Mouse (Mus musculus) kidney, adult 18-20 months (tissue): ENCODE measurements at regions not wholly inside any gene's neighbourhood (a gene's known extent, or its start where the extent isn't known, plus 50 kb on each side); places are given as distances from the start of the nearest gene placed in this dataset.
"Not testable (repeated sequence)": the region's sequence is repeated elsewhere in the genome, so short reads cannot be mapped to it uniquely, and the experiment has no call there.

Experiments used
- DNase-seq: peaks from one replicate; pipeline ENCODE4 v3.0.0; 2021

DNA sequence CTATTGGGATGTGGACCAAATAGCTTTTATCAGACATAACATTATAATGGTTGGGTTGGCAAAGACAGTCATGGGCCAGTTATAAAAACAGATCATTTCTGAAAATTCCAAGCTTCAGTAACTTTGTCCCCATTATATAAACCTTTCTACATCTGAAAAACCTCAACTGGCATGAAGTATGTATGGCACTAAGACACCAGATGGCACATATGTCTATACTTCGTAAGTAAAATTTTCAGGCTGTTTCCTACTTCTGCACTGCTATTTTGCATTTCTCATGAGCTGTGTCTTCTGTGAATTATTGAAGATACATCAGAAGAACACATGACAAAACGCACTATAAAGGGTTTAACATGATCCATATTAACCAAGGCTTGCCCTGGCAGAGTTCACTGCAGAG, 428.1 kb downstream of the Pom121l12 start:
- DNase-seq: no peak

DNA sequence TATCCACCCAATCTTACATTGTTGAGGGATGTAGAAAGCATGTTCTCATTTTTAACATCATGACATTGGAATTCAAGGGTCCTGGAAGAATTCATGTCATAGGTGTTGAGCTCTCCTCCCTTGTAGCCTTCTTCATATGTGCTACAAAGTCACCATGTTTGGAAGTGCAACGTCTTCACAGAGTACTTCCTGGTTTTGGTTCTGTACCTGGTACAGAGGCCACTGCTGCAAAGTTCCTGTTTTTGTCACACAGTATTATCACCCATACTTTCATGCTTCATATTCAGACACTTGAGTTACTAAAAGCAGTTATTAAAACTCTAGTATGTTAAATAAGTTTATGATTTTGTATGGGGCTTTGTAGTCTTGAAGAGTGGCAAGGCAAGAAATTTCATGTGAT, 443.1 kb downstream of the Pom121l12 start:
- no peak for DNase-seq

GRCm38 (mm10) chr11:15088918-15089645, 490.0 kb downstream of the Pom121l12 start:
- DNase-seq: not testable (repeated sequence)

DNA sequence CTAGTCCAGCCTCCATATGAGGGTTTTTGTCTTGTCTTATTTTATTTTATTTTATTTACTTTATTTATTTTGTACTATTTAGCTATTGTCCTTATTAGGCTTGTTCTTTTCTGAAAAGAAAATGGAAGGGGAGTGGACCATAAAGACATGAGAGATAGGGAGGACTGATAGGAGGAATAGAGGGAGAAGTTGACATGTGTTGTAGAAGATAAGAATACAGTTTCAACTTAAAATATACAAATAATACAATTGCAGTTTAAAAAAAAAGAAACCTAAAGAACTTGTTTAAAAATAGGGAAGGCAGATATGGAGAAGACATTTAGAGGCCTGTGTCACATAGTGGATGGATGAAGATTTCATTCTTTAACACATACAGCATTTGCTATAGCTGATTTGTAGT, 497.8 kb downstream of the Pom121l12 start:
- DNase-seq: no peak

GRCm38 (mm10) chr11:15108046-15108445, 509.0 kb downstream of the Pom121l12 start:
- no peak for DNase-seq

- DNase-seq: peak; percentile 21
Measured at GRCm38 (mm10) chr11:15113583-15113982, 514.5 kb downstream of the Pom121l12 start.

DNA sequence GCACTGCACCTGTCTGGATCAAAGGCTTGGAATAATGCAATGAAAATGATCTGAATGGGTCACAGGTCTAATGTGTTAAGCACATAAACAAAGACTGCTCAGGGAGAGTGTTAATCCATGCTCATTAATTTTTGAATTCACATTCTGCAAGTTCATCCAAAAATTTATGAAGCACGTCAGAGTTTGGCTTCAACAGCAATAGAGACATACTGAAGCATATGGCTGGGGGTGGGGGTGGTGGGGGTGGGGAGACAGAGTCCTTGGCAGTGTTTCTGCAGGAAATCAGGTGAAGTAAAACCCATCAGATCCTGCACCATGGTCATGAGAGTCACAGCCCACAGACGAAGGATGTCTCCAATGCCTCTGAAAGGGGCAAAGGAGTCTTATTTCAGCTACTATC, 526.7 kb downstream of the Pom121l12 start:
- no peak for DNase-seq
